9 mouse cellular contexts compared by ENCODE assay signal in the genomic region with DNA sequence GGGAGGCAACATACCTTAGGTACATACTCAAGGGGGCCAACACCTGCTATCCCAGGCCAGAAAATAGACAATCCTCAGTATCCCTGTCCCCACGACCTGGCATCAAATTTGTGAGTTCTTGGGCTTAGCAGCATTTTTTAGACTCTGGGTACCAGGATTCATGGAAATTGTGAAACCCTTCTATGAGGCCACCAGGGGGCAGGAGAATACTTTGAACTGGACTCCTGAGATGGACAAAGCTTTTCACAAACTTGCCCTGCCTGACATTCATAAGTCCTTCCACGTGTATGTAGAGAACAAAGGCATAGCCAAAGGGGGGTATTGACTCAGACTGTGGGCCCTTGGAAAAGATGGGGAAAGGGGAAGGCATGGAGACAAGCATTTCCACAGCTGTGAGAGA. TPM values are rescaled to one million over a fixed set of nuclear protein-coding genes. Genes with fewer than 3 reads are reported as not detected.
DNase-seq lines count a peak whose midpoint lies in the region; ATAC-seq and TF ChIP-seq lines count a peak whose summit lies in the region.
"Had no signal": no experiment of that assay in that cellular context is flagged by ENCODE, and none has a peak within 500 bp of the region (broad histone marks: within the 10 kb centered on the region; RNA-seq: fewer than 3 reads in every experiment).

No protein-coding gene starts in this region.

- 31% methylated on average over 2 of the region's 2 CpGs for WGBS in forebrain, postnatal 0 days
- WGBS in forebrain, embryonic 16.5 days = 33% methylated on average over 2 of the region's 2 CpGs
- WGBS in limb, embryonic 11.5 days = 42% methylated on average over 2 of the region's 2 CpGs

- no peak overlapping the region for H3K4me2 ChIP-seq in forebrain, postnatal 0 days (ENCODE audit: low read depth)
- H3K4me2 ChIP-seq in forebrain, embryonic 16.5 days (ENCODE audit: low read length) = no peak overlapping the region
- no peak overlapping the region for H3K4me2 ChIP-seq in limb, embryonic 11.5 days (ENCODE audit: low read depth, severe bottlenecking)
- H3K4me2 ChIP-seq: lung, embryonic 15.5 days had no signal

- H3K4me1 ChIP-seq in forebrain, postnatal 0 days (ENCODE audit: insufficient read depth) = no peaks in the 10 kb centered on the region
- no peaks in the 10 kb centered on the region for H3K4me1 ChIP-seq in forebrain, embryonic 16.5 days (replicated peaks; ENCODE audit: control insufficient read depth, insufficient read depth, low read length)
- H3K4me1 ChIP-seq in limb, embryonic 11.5 days (ENCODE audit: control insufficient read depth, insufficient read depth, low read length) = no peaks in the 10 kb centered on the region
- H3K4me1 ChIP-seq: lung, embryonic 15.5 days had no signal

- DNase-seq in forebrain, postnatal 0 days = no peak
- peak; percentile 10 for DNase-seq in ovary, postnatal 36 days (ENCODE audit: low spot score)
- no peak for DNase-seq in ovary, postnatal 10 days (ENCODE audit: low spot score)
- peak; percentile 51 for DNase-seq in c-Kit-positive CD71-positive TER-119-positive erythroid progenitor cells, embryonic 14.5 days (ENCODE audit: low spot score)
- peak; percentile 58 for DNase-seq in limb, embryonic 11.5 days (ENCODE audit: low spot score)
- DNase-seq in left cerebral cortex, adult 8-10 months (ENCODE audit: low spot score in 2 of 2) = no peak
- DNase-seq in gastrocnemius, adult 18-20 months (ENCODE audit: low spot score) = no peak

- peak; percentile 29 for TF ChIP-seq CTCF in forebrain, postnatal 0 days (IDR thresholded peaks at IDR 0.05; ENCODE audit: low read depth)

- H3K4me3 ChIP-seq in forebrain, postnatal 0 days (ENCODE audit: low read depth, low read length) = no peak overlapping the region
- no peak overlapping the region for H3K4me3 ChIP-seq in forebrain, embryonic 16.5 days (replicated peaks; ENCODE audit: low read length)
- H3K4me3 ChIP-seq in limb, embryonic 11.5 days (ENCODE audit: low read depth, low read length) = no peak overlapping the region
- H3K4me3 ChIP-seq: lung, embryonic 15.5 days had no signal

- no peak overlapping the region for H3K9ac ChIP-seq in forebrain, postnatal 0 days
- no peak overlapping the region for H3K9ac ChIP-seq in forebrain, embryonic 16.5 days (replicated peaks; ENCODE audit: low read depth, low read length)
- no peak overlapping the region for H3K9ac ChIP-seq in limb, embryonic 11.5 days (ENCODE audit: low read length)
- H3K9ac ChIP-seq: lung, embryonic 15.5 days had no signal

- no peak for ATAC-seq in forebrain, postnatal 0 days
- no peak for ATAC-seq in forebrain, embryonic 16.5 days
- no peak for ATAC-seq in limb, embryonic 11.5 days (ENCODE audit: insufficient number of reproducible peaks, low FRiP score, low TSS enrichment, low read depth)

- H3K36me3 ChIP-seq in forebrain, postnatal 0 days (ENCODE audit: insufficient read depth) = no peaks in the 10 kb centered on the region
- H3K36me3 ChIP-seq in forebrain, embryonic 16.5 days (ENCODE audit: control insufficient read depth, insufficient read depth) = no peaks in the 10 kb centered on the region
- no peaks in the 10 kb centered on the region for H3K36me3 ChIP-seq in limb, embryonic 11.5 days (ENCODE audit: control insufficient read depth, insufficient read depth, low read length)
- H3K36me3 ChIP-seq: lung, embryonic 15.5 days had no signal

- H3K27ac ChIP-seq in forebrain, postnatal 0 days (ENCODE audit: low read depth, low read length) = no peak overlapping the region
- no peak overlapping the region for H3K27ac ChIP-seq in forebrain, embryonic 16.5 days (ENCODE audit: low read length)
- no peak overlapping the region for H3K27ac ChIP-seq in limb, embryonic 11.5 days (replicated peaks; ENCODE audit: low read depth, low read length)
- H3K27ac ChIP-seq: lung, embryonic 15.5 days had no signal

- peaks cover 19% of the 10 kb centered on the region for H3K9me3 ChIP-seq in forebrain, postnatal 0 days (ENCODE audit: low read length)
- peaks cover 17% of the 10 kb centered on the region for H3K9me3 ChIP-seq in forebrain, embryonic 16.5 days (ENCODE audit: control insufficient read depth, low read length)
- H3K9me3 ChIP-seq in limb, embryonic 11.5 days (ENCODE audit: control insufficient read depth, low read length) = peaks cover 13% of the 10 kb centered on the region; the same call in 1 of the 2 replicates

- H3K27me3 ChIP-seq in forebrain, postnatal 0 days (ENCODE audit: insufficient read depth, low read length) = no peaks in the 10 kb centered on the region
- H3K27me3 ChIP-seq in forebrain, embryonic 16.5 days (replicated peaks; ENCODE audit: control insufficient read depth, insufficient read depth, low read length) = no peaks in the 10 kb centered on the region
- H3K27me3 ChIP-seq in limb, embryonic 11.5 days (ENCODE audit: control insufficient read depth, insufficient read depth, low read length) = no peaks in the 10 kb centered on the region
- H3K27me3 ChIP-seq: lung, embryonic 15.5 days had no signal

RNA-seq across cellular contexts. Expression of a gene that starts 17.6 kb away (rescaled TPM):
- 46.9 and 52.7 TPM in 2 replicates for total RNA-seq in forebrain, postnatal 0 days (2014; rRNA removed)
- 40.9 and 45.7 TPM in 2 replicates for polyA plus RNA-seq in forebrain, postnatal 0 days (2015; fragmentation: Nextera tagmentation; extraction: Ambion mirVana)
- 65.8 and 67.8 TPM in 2 replicates for polyA plus RNA-seq in forebrain, embryonic 16.5 days (2015; fragmentation: Nextera tagmentation; extraction: Ambion mirVana)
- 97.8 and 114 TPM in 2 replicates for polyA plus RNA-seq in limb, embryonic 11.5 days (2014; fragmentation: Nextera tagmentation; extraction: Ambion mirVana)
- total RNA-seq in left cerebral cortex, adult 8-10 months (2022) = 10 to 100 TPM; 57.2 to 81.4 (median 72.1) TPM
- total RNA-seq in gastrocnemius, adult 18-20 months (2021) = 10 to 100 TPM; 23.1 to 25.7 TPM

Comparison
In these comparisons a context has a peak if more than half of its experiments do, and no peak if none do; other contexts are left out.
1. DNase-seq: peak in ovary, postnatal 36 days (single experiment), c-Kit-positive CD71-positive TER-119-positive erythroid progenitor cells, embryonic 14.5 days (single experiment) and limb, embryonic 11.5 days (single experiment); none in forebrain, postnatal 0 days (single experiment), ovary, postnatal 10 days (single experiment), left cerebral cortex, adult 8-10 months (0 of 2) and gastrocnemius, adult 18-20 months (single experiment).